ENCODE assay signal across 20 mouse cellular contexts in the genomic region with DNA sequence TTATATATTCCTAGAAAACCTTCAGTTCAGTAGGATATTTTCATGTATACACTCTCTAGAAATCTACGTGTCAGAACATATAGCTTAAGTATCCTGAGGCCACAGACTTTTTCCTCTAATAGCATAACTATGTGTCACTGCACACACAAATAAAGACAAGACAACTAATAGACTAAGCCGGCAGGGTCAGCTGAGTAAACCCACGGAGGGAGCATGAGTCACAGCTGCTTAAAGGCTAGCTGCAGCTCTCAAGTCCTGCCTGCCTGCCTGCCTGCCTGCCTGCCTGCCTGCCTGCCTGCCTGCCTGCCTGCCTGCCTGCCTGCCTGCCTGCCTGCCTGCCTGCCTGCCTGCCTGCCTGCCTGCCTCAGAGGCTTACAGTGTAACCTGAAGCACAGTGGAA. TPM values are rescaled to one million over a fixed set of nuclear protein-coding genes. Genes with fewer than 3 reads are reported as not detected.
A peak's percentile ranks its signal among the peaks of the same experiment; 100 is the strongest.
DNase-seq lines count a peak whose midpoint lies in the region.
"Had no signal": no experiment of that assay in that cellular context is flagged by ENCODE, and none has a peak within 500 bp of the region (broad histone marks: within the 10 kb centered on the region; RNA-seq: fewer than 3 reads in every experiment).

No protein-coding gene starts in this region.

- 83% methylated on average over 3 of the region's 3 CpGs for WGBS in limb, embryonic 10.5 days

- H3K4me1 ChIP-seq in limb, embryonic 10.5 days = 0 out of 2 replicates have a peak, but pooled peaks cover 1% of the 10 kb centered on the region
- H3K4me1 ChIP-seq: hindbrain, embryonic 10.5 days; intestine, embryonic 15.5 days had no signal

- DNase-seq in adrenal gland, adult 8-10 months = peak; percentile 41
- DNase-seq in adrenal gland, postnatal 4 days (ENCODE audit: low spot score in 2 of 2) = no peak
- peak; percentile 75 for DNase-seq in 416B (ENCODE audit: low read depth)
- DNase-seq in adrenal gland, postnatal 14 days = peak; percentile 49
- no peak for DNase-seq in ovary, postnatal 14 days (ENCODE audit: low spot score)
- no peak for DNase-seq in layer of hippocampus, adult 11-12 months (ENCODE audit: low spot score)
- DNase-seq in limb, embryonic 10.5 days (ENCODE audit: low spot score) = no peak
- DNase-seq: cerebellum, adult 11 months; cerebellum, adult 8-10 months; cerebellum, postnatal 14 days; embryo, embryonic 11 days; gastrocnemius, postnatal 10 days; heart, adult 18-20 months; kidney, adult 18-20 months had no signal

- H3K4me3 ChIP-seq in limb, embryonic 10.5 days = no peak overlapping the region
- H3K4me3 ChIP-seq: embryonic facial prominence, embryonic 15.5 days; forebrain, embryonic 15.5 days; heart, embryonic 15.5 days; hindbrain, embryonic 10.5 days; intestine, embryonic 15.5 days had no signal

- H3K27ac ChIP-seq in limb, embryonic 10.5 days = no peak overlapping the region
- H3K27ac ChIP-seq: embryonic facial prominence, embryonic 15.5 days; forebrain, embryonic 15.5 days; heart, embryonic 15.5 days; hindbrain, embryonic 10.5 days; hindbrain, embryonic 14.5 days; intestine, embryonic 15.5 days had no signal

- H3K36me3 ChIP-seq in limb, embryonic 10.5 days = peaks cover 12% of the 10 kb centered on the region
- H3K36me3 ChIP-seq: forebrain, embryonic 15.5 days; intestine, embryonic 15.5 days had no signal

- H3K27me3 ChIP-seq in limb, embryonic 10.5 days (ENCODE audit: low read depth, poor library complexity, severe bottlenecking) = no peaks in the 10 kb centered on the region
- H3K27me3 ChIP-seq: embryonic facial prominence, embryonic 15.5 days; forebrain, embryonic 15.5 days; heart, embryonic 15.5 days; intestine, embryonic 15.5 days had no signal

- no peaks in the 10 kb centered on the region for H3K9me3 ChIP-seq in limb, embryonic 10.5 days (replicated peaks)
- H3K9me3 ChIP-seq: embryonic facial prominence, embryonic 15.5 days; forebrain, embryonic 15.5 days; heart, embryonic 15.5 days; hindbrain, embryonic 10.5 days; intestine, embryonic 15.5 days had no signal

RNA-seq across cellular contexts. Expression of a gene that starts 30.7 kb away (rescaled TPM):
- 10 to 100 TPM; 14.6 to 21.7 (median 16.6) TPM for total RNA-seq in adrenal gland, adult 8-10 months (2022)
- total RNA-seq in adrenal gland, postnatal 4 days (2021) = 10 to 100 TPM; 19.5 to 21.8 TPM
- total RNA-seq in adrenal gland, postnatal 14 days (2021) = 12.8 and 15.2 TPM in 2 replicates
- 4.5 and 4.9 TPM in 2 replicates for polyA plus RNA-seq in limb, embryonic 10.5 days (2016; fragmentation: Nextera tagmentation; extraction: Ambion mirVana)

RNA-seq across cellular contexts. Expression of a gene that starts 43.5 kb away (rescaled TPM):
- 10 to 100 TPM; 16.9 to 24.3 (median 23.4) TPM for total RNA-seq in adrenal gland, adult 8-10 months (2022)
- total RNA-seq in adrenal gland, postnatal 4 days (2021) = 10 to 100 TPM; 24.5 to 27.6 TPM
- total RNA-seq in adrenal gland, postnatal 14 days (2021) = 22.7 and 23.0 TPM in 2 replicates
- 45.2 and 49.9 TPM in 2 replicates for polyA plus RNA-seq in limb, embryonic 10.5 days (2016; fragmentation: Nextera tagmentation; extraction: Ambion mirVana)

RNA-seq across cellular contexts. Expression of a gene that starts 43.5 kb away (rescaled TPM):
- total RNA-seq in adrenal gland, adult 8-10 months (2022) = 10 to 100 TPM in 2 of 4 experiments, 1 to 10 TPM in 2; 7.3 to 16.2 (median 11.5) TPM
- total RNA-seq in adrenal gland, postnatal 4 days (2021) = 10 to 100 TPM; 13.9 to 14.6 TPM
- total RNA-seq in adrenal gland, postnatal 14 days (2021) = 12.5 and 13.8 TPM in 2 replicates
- polyA plus RNA-seq in limb, embryonic 10.5 days (2016; fragmentation: Nextera tagmentation; extraction: Ambion mirVana) = 20.0 and 20.2 TPM in 2 replicates

Comparison
In these comparisons a context has a peak if more than half of its experiments do, and no peak if none do; other contexts are left out.
1. DNase-seq: peak in adrenal gland, adult 8-10 months (single experiment), 416B (single experiment) and adrenal gland, postnatal 14 days (single experiment); none in adrenal gland, postnatal 4 days (0 of 2), ovary, postnatal 14 days (single experiment), layer of hippocampus, adult 11-12 months (single experiment) and limb, embryonic 10.5 days (single experiment).